Mouse (Mus musculus): ENCODE data around the gene Actr2. TPM values are rescaled to one million over a fixed set of nuclear protein-coding genes. Genes with fewer than 3 reads are reported as not detected.

The Actr2 gene
- polyA plus RNA-seq, 1 experiment from 2014 or later: 54.7 TPM

GRCm38 (mm10) chr11:20029014-20029413 is 83.7 kb downstream of the Actr2 start:
- 0 out of 2 replicates have a peak, but pooled peaks have one; percentile 5 for ATAC-seq (ENCODE audit: insufficient read depth)
- H3K4me2 ChIP-seq: no peak overlapping the region
- H3K9me3 ChIP-seq (replicated peaks): no peaks in the 10 kb centered on the region
- no peak overlapping the region for H3K4me3 ChIP-seq (replicated peaks)
- H3K36me3 ChIP-seq (replicated peaks): peaks cover 4% of the 10 kb centered on the region; the same call in 1 of the 2 replicates
- peaks cover 8% of the 10 kb centered on the region; the same call in 1 of the 2 replicates for H3K4me1 ChIP-seq (replicated peaks)
- H3K27ac ChIP-seq (replicated peaks): no peak overlapping the region
- 61% methylated on average over 4 of the region's 4 CpGs for WGBS (ENCODE audit: insufficient replicate concordance)
- no peak overlapping the region for H3K9ac ChIP-seq
- H3K27me3 ChIP-seq: no peaks in the 10 kb centered on the region

- Histone ChIP-seq H3K36me3 (replicated peaks) (peaks cover 4% of the 10 kb centered on the region; the same call in 1 of the 2 replicates), H3K4me2 (no peak overlapping the region), H3K27ac (replicated peaks) (no peak overlapping the region), H3K4me3 (replicated peaks) (no peak overlapping the region), H3K27me3 (no peaks in the 10 kb centered on the region), H3K9me3 (replicated peaks) (no peaks in the 10 kb centered on the region), H3K9ac (no peak overlapping the region), H3K4me1 (replicated peaks) (peaks cover 10% of the 10 kb centered on the region; the same call in 1 of the 2 replicates)
- no peak for ATAC-seq (ENCODE audit: insufficient read depth)
- 78% methylated on average over 6 of the region's 6 CpGs for WGBS (ENCODE audit: insufficient replicate concordance)
Observed at GRCm38 (mm10) chr11:20028396-20028795, 84.3 kb downstream of the Actr2 start.

- no peak overlapping the region for H3K4me2 ChIP-seq
- H3K4me1 ChIP-seq (replicated peaks): peaks cover 17% of the 10 kb centered on the region
- H3K27ac ChIP-seq (replicated peaks): no peak overlapping the region
- H3K9me3 ChIP-seq (replicated peaks): no peaks in the 10 kb centered on the region
- no peak overlapping the region for H3K4me3 ChIP-seq (replicated peaks)
- no peaks in the 10 kb centered on the region for H3K27me3 ChIP-seq
- no peak overlapping the region for H3K9ac ChIP-seq
- WGBS (ENCODE audit: insufficient replicate concordance): 63% methylated on average over 9 of the region's 9 CpGs
- ATAC-seq (ENCODE audit: insufficient read depth): no peak
- peaks cover 4% of the 10 kb centered on the region; the same call in 1 of the 2 replicates for H3K36me3 ChIP-seq (replicated peaks)
Observed at GRCm38 (mm10) chr11:20027719-20028118, 85.0 kb downstream of the Actr2 start.

GRCm38 (mm10) chr11:20025899-20026298 is 86.8 kb downstream of the Actr2 start:
- Histone ChIP-seq H3K4me1 (replicated peaks) (peaks cover 30% of the 10 kb centered on the region), H3K27ac (replicated peaks) (no peak overlapping the region)

GRCm38 (mm10) chr11:20022911-20023482 is 89.7 kb downstream of the Actr2 start:
- Histone ChIP-seq H3K27ac (replicated peaks) (peak overlapping the region; percentile 80), H3K4me1 (replicated peaks) (peaks cover 35% of the 10 kb centered on the region), H3K9ac (no peak overlapping the region; the same call in 1 of the 2 replicates), H3K36me3 (replicated peaks) (peaks cover 41% of the 10 kb centered on the region), H3K9me3 (replicated peaks) (peaks cover 17% of the 10 kb centered on the region), H3K4me3 (replicated peaks) (peak overlapping the region; percentile 24), H3K4me2 (peak overlapping the region; percentile 69), H3K27me3 (no peaks in the 10 kb centered on the region)
- ATAC-seq (ENCODE audit: insufficient read depth): peak; percentile 82
- 34% methylated on average over 14 of the region's 14 CpGs for WGBS (ENCODE audit: insufficient replicate concordance)

More at GRCm38 (mm10) chr11:20025899-20026298, 86.8 kb downstream of the Actr2 start:
- H3K9me3 ChIP-seq (replicated peaks): peaks cover 5% of the 10 kb centered on the region
- H3K4me2 ChIP-seq: no peak overlapping the region
- peaks cover 13% of the 10 kb centered on the region for H3K36me3 ChIP-seq (replicated peaks)
- H3K9ac ChIP-seq: no peak overlapping the region
- H3K4me3 ChIP-seq (replicated peaks): no peak overlapping the region
- ATAC-seq (ENCODE audit: insufficient read depth): no peak
- 76% methylated on average over 11 of the region's 11 CpGs for WGBS (ENCODE audit: insufficient replicate concordance)
- no peaks in the 10 kb centered on the region for H3K27me3 ChIP-seq

GRCm38 (mm10) chr11:20022462-20022861 is 90.3 kb downstream of the Actr2 start:
- ATAC-seq (ENCODE audit: insufficient read depth): peak; percentile 98

GRCm38 (mm10) chr11:20020720-20021119 is 92.0 kb downstream of the Actr2 start:
- Histone ChIP-seq H3K27ac (replicated peaks) (peak overlapping the region; percentile 59; the same call in 1 of the 2 replicates), H3K4me3 (replicated peaks) (no peak overlapping the region), H3K27me3 (no peaks in the 10 kb centered on the region), H3K4me2 (no peak overlapping the region), H3K9me3 (replicated peaks) (peaks cover 17% of the 10 kb centered on the region), H3K36me3 (replicated peaks) (peaks cover 52% of the 10 kb centered on the region), H3K9ac (no peak overlapping the region), H3K4me1 (replicated peaks) (peaks cover 35% of the 10 kb centered on the region)
- WGBS (ENCODE audit: insufficient replicate concordance): 95% methylated on average over 35 of the region's 35 CpGs
- no peak for ATAC-seq (ENCODE audit: insufficient read depth)

More at GRCm38 (mm10) chr11:20022462-20022861, 90.3 kb downstream of the Actr2 start:
- Histone ChIP-seq H3K36me3 (replicated peaks) (peaks cover 42% of the 10 kb centered on the region), H3K27ac (replicated peaks) (peak overlapping the region; percentile 80), H3K4me3 (replicated peaks) (peak overlapping the region; percentile 24), H3K9ac (no peak overlapping the region; the same call in 1 of the 2 replicates), H3K4me2 (peak overlapping the region; percentile 69), H3K4me1 (replicated peaks) (peaks cover 35% of the 10 kb centered on the region), H3K9me3 (replicated peaks) (peaks cover 17% of the 10 kb centered on the region), H3K27me3 (no peaks in the 10 kb centered on the region)
- 28% methylated on average over 2 of the region's 2 CpGs for WGBS (ENCODE audit: insufficient replicate concordance)

GRCm38 (mm10) chr11:20018905-20019304 is 93.8 kb downstream of the Actr2 start:
- Histone ChIP-seq H3K4me2 (no peak overlapping the region), H3K27ac (replicated peaks) (no peak overlapping the region), H3K9ac (no peak overlapping the region), H3K27me3 (no peaks in the 10 kb centered on the region), H3K36me3 (replicated peaks) (peaks cover 56% of the 10 kb centered on the region), H3K4me3 (replicated peaks) (no peak overlapping the region), H3K4me1 (replicated peaks) (peaks cover 31% of the 10 kb centered on the region), H3K9me3 (replicated peaks) (peaks cover 17% of the 10 kb centered on the region)
- ATAC-seq (ENCODE audit: insufficient read depth): no peak
- WGBS (ENCODE audit: insufficient replicate concordance): 82% methylated on average over 2 of the region's 2 CpGs

- peaks cover 17% of the 10 kb centered on the region for H3K9me3 ChIP-seq (replicated peaks)
- no peak overlapping the region for H3K27ac ChIP-seq (replicated peaks)
- WGBS (ENCODE audit: insufficient replicate concordance): 84% methylated on average over 13 of the region's 13 CpGs
- ATAC-seq (ENCODE audit: insufficient read depth): no peak
- H3K4me1 ChIP-seq (replicated peaks): peaks cover 26% of the 10 kb centered on the region
- no peak overlapping the region; the same call in 1 of the 2 replicates for H3K9ac ChIP-seq
- peaks cover 56% of the 10 kb centered on the region for H3K36me3 ChIP-seq (replicated peaks)
- no peaks in the 10 kb centered on the region for H3K27me3 ChIP-seq
- H3K4me2 ChIP-seq: no peak overlapping the region
- H3K4me3 ChIP-seq (replicated peaks): no peak overlapping the region
Observed at GRCm38 (mm10) chr11:20017937-20018336, 94.8 kb downstream of the Actr2 start.

- Histone ChIP-seq H3K27ac (replicated peaks) (no peak overlapping the region), H3K27me3 (no peaks in the 10 kb centered on the region), H3K4me3 (replicated peaks) (no peak overlapping the region), H3K9ac (no peak overlapping the region), H3K4me1 (replicated peaks) (0 out of 2 replicates have a peak, but pooled peaks cover under 1% of the 10 kb centered on the region), H3K4me2 (no peak overlapping the region), H3K36me3 (replicated peaks) (peaks cover 42% of the 10 kb centered on the region), H3K9me3 (replicated peaks) (no peaks in the 10 kb centered on the region)
- 66% methylated on average over 3 of the region's 3 CpGs for WGBS (ENCODE audit: insufficient replicate concordance)
- no peak for ATAC-seq (ENCODE audit: insufficient read depth)
Observed at GRCm38 (mm10) chr11:20013366-20013765, 99.3 kb downstream of the Actr2 start.

All from liver, embryonic 15.5 days (tissue).